Mouse (Mus musculus): ENCODE measurements around the gene Pth2.

Pth2 gene

GRCm38 (mm10) chr7:45231192-45231591 lies 50.4 kb downstream of the Pth2 start:
- no peak for DNase-seq (ENCODE audit: extremely low spot score, low read depth, low spot score)
